Mouse (Mus musculus) lung, adult 2 months (tissue): Measurements from ENCODE around the gene Pde4dip.

ENCODE experiments used
- CTCF ChIP-seq: fragments of 200-500 bp; IDR thresholded peaks from 2 replicates; pipeline ENCODE4 v1.5.1; 2011; ENCODE audit warnings: mild to moderate bottlenecking, low read length, control low read depth; ENCODE audit not compliant: insufficient read depth
- POLR2A ChIP-seq: fragments of 200-500 bp; IDR thresholded peaks from 2 replicates; pipeline ENCODE4 v1.6.1; 2011; ENCODE audit warnings: low read depth, mild to moderate bottlenecking, control low read depth, low read length, borderline replicate concordance; ENCODE audit errors: extremely low read depth

GRCm38 (mm10) chr3:97697291-97697690 lies 191.2 kb downstream of the Pde4dip start:
- no peak for TF ChIP-seq CTCF
- no peak for TF ChIP-seq POLR2A
